Mouse (Mus musculus) small intestine, adult 2 months (tissue): ENCODE data around the gene Tle2.

Experiments used
- CTCF ChIP-seq: fragments of 200-500 bp; IDR thresholded peaks from 2 replicates; pipeline ENCODE4 v1.5.1; 2012; ENCODE audit warnings: low read depth, mild to moderate bottlenecking, control low read depth, inconsistent platforms, low read length, moderate library complexity, mixed read lengths; ENCODE audit not compliant: insufficient replicate concordance, insufficient read length; ENCODE audit errors: extremely low read depth
- POLR2A ChIP-seq: fragments of 200-500 bp; IDR thresholded peaks from 2 replicates; pipeline ENCODE4 v1.6.1; 2012; ENCODE audit warnings: low read depth, mild to moderate bottlenecking, control low read depth, inconsistent platforms, low read length, moderate library complexity

DNA sequence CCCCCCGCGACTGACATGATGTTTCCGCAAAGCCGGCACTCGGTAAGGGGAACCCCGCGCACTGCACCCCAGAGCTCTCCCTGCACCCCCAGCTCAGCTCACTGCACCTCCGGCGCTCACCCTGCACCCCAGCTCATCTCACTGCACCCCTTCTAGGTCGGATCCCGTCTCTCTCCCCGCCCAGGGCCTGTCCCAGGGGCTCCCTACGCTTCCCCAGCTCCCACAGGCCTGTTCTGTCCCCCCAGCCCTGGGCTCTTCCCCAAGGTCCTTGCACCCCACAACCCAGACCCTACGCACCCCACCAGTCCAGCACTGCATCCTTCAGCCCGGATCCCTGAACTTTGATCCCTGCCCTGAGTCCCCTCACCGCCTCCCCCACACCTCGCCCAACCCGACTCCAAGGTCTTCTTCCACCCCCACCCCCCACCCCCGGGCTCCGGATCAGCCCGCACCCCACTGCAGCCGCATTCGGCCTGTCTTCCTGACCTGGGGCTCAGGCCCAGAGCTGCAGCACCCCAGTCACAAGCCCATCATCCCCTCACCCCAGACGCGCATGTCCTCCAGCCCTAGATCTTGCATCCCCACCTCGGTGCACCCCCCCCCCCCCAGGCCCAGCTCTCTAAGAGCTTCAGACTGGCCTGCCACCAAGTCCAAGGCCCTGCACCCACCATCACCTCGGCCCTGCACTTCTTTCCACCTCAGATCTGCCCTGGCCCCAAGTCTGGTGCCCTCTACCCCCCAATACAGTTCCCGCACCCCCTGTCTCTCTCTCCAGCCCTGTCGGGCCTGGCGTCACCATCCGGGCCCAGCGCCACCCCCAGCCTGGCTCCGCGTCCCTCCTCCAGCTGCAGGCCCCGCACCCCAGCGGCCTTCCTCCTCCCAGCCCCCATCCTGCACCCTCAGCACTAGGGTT is 14.5 kb upstream of the Tle2 start:
- no peak for TF ChIP-seq CTCF
- TF ChIP-seq POLR2A = peak; percentile 41
